Mouse (Mus musculus) cerebellum, postnatal 25 days (tissue): Measurements from ENCODE around the gene Mical3.

Source experiments
- DNase-seq, 2 experiments: peaks; one replicate each; pipeline ENCODE4 v3.0.0; 2021; ENCODE audit warnings: mixed read lengths in 2 of 2

The Mical3 gene

GRCm38 (mm10) chr6:120894089-120894488 is 236.7 kb downstream of the Mical3 start:
- DNase-seq, result no peak

GRCm38 (mm10) chr6:120886696-120887095 is 244.1 kb downstream of the Mical3 start:
- peak; percentile 34 to 50 for DNase-seq

GRCm38 (mm10) chr6:120884436-120884835 is 246.4 kb downstream of the Mical3 start:
- no peak for DNase-seq
